Mouse (Mus musculus) midbrain, embryonic 11.5 days (tissue): Measurements from ENCODE around the gene B430218F22Rik. TPM values are rescaled to one million over a fixed set of nuclear protein-coding genes. Genes with fewer than 3 reads are reported as not detected.
"Not testable (repeated sequence)": the region's sequence is repeated elsewhere in the genome, so short reads cannot be mapped to it uniquely, and the experiment has no call there.

Experiments
- ATAC-seq: fragments of 200-750 bp; cut with Nextera tagmentation; 2 replicates; pipeline ENCODE4 v1.8.0; 2017; ENCODE audit warnings: moderate TSS enrichment, moderate library complexity; ENCODE audit not compliant: low FRiP score
- DNase-seq: peaks from one replicate; pipeline ENCODE4 v3.0.0; 2015; ENCODE audit warnings: low spot score; ENCODE audit errors: missing footprints
- H3K27ac ChIP-seq: fragments of 300-500 bp; sonication (generic); 2 replicates; pipeline ENCODE4 v1.5.1; 2014; ENCODE audit warnings: low read depth, low read length
- H3K27me3 ChIP-seq: fragments of 300-500 bp; sonication (generic); 2 replicates; pipeline ENCODE4 v1.6.1; 2014; ENCODE audit warnings: mild to moderate bottlenecking, low read length, moderate library complexity, mixed read lengths; ENCODE audit not compliant: control insufficient read depth, insufficient read depth
- H3K36me3 ChIP-seq: fragments of 300-500 bp; sonication (generic); 2 replicates; pipeline ENCODE4 v1.6.1; 2014; ENCODE audit warnings: mild to moderate bottlenecking, low read length, moderate library complexity, mixed read lengths; ENCODE audit not compliant: control insufficient read depth, insufficient read depth
- H3K4me1 ChIP-seq: fragments of 300-500 bp; sonication (generic); 2 replicates; pipeline ENCODE4 v1.6.1; 2014; ENCODE audit warnings: low read length; ENCODE audit not compliant: control insufficient read depth, insufficient read depth
- H3K4me2 ChIP-seq: fragments of 300-500 bp; sonication (generic); 2 replicates; pipeline ENCODE4 v1.6.1; 2014; ENCODE audit warnings: mild to moderate bottlenecking, moderate library complexity
- H3K4me3 ChIP-seq: fragments of 300-500 bp; sonication (generic); 2 replicates; pipeline ENCODE4 v1.5.1; 2014; ENCODE audit warnings: low read depth, low read length
- H3K9ac ChIP-seq: fragments of 300-500 bp; sonication (generic); 2 replicates; pipeline ENCODE4 v1.6.1; 2014; ENCODE audit warnings: low read length
- H3K9me3 ChIP-seq: fragments of 300-500 bp; sonication (generic); 2 replicates; pipeline ENCODE4 v1.6.1; 2016; ENCODE audit warnings: low read length; ENCODE audit not compliant: control insufficient read depth
- WGBS: fragments of 180-500 bp; shearing (Covaris S2); extraction: QIAGEN DNeasy Blood & Tissue Kit; methylation state at CpG from one replicate; pipeline ENCODE4 v1.1.7; 2014; 5-methylcytosine and 5-hydroxymethylcytosine counted together
- polyA plus RNA-seq: library from polyadenylated mRNA; unstranded; fragments of >200 nt; fragmentation: Nextera tagmentation; extraction: Ambion mirVana; gene quantifications from 2 replicates; pipeline ENCODE4 v1.2.1, GENCODE M21; 2014

Gene B430218F22Rik
- polyA plus RNA-seq = 0.41 and 0.94 TPM in 2 replicates

GRCm38 (mm10) chr13:118386511-118387447 lies at the start of gene B430218F22Rik, which contains the start of gene Mrps30:
Gene B430218F22Rik, plus strand, starts transcription at chr13:118386630.
Gene Mrps30, minus strand, starts transcription at chr13:118387252.
- H3K27me3 ChIP-seq = no peaks in the 10 kb centered on the region
- H3K4me2 ChIP-seq = peak within 1 kb of the TSS; percentile 65
- H3K9ac ChIP-seq = peak within 1 kb of the TSS; percentile 87
- DNase-seq (peak; percentile 99), ATAC-seq (peak; percentile 98)
- under 1% methylated on average over 91 of the region's 93 CpGs for WGBS
- H3K36me3 ChIP-seq = peaks cover 9% of the 10 kb centered on the region
- H3K27ac ChIP-seq = peak within 1 kb of the TSS; percentile 51
- peak within 1 kb of the TSS; percentile 89 for H3K4me3 ChIP-seq
- peaks cover 4% of the 10 kb centered on the region; the same call in 1 of the 2 replicates for H3K4me1 ChIP-seq
- no peaks in the 10 kb centered on the region for H3K9me3 ChIP-seq

- Histone ChIP-seq H3K4me1 (no peaks in the 10 kb centered on the region), H3K27me3 (no peaks in the 10 kb centered on the region), H3K9me3 (no peaks in the 10 kb centered on the region), H3K27ac (no peak overlapping the region), H3K4me3 (no peak overlapping the region), H3K36me3 (no peaks in the 10 kb centered on the region), H3K9ac (no peak overlapping the region), H3K4me2 (no peak overlapping the region)
- 27% methylated on average over 10 of the region's 10 CpGs for WGBS
- DNase-seq (peak; percentile 90), ATAC-seq (peak; percentile 40; the same call in 1 of the 2 replicates)
These were observed 36.2 kb upstream of the B430218F22Rik start for GRCm38 (mm10) chr13:118350257-118350656.

- Histone ChIP-seq H3K27me3 (no peaks in the 10 kb centered on the region), H3K4me2 (no peak overlapping the region), H3K9ac (no peak overlapping the region), H3K27ac (no peak overlapping the region), H3K9me3 (no peaks in the 10 kb centered on the region), H3K4me1 (no peaks in the 10 kb centered on the region), H3K36me3 (no peaks in the 10 kb centered on the region), H3K4me3 (no peak overlapping the region)
- 88% methylated on average over 10 of the region's 10 CpGs for WGBS
- peak; percentile 49; the same call in 1 of the 2 replicates for ATAC-seq
- DNase-seq = no peak
These were observed 35.6 kb upstream of the B430218F22Rik start for GRCm38 (mm10) chr13:118350870-118351269.

GRCm38 (mm10) chr13:118363342-118363741 lies 23.1 kb upstream of the B430218F22Rik start:
- no peak for ATAC-seq
- WGBS = 85% methylated on average over 6 of the region's 6 CpGs
- Histone ChIP-seq H3K27ac (no peak overlapping the region), H3K36me3 (no peaks in the 10 kb centered on the region), H3K4me2 (no peak overlapping the region), H3K4me3 (no peak overlapping the region), H3K4me1 (no peaks in the 10 kb centered on the region), H3K9ac (no peak overlapping the region), H3K9me3 (no peaks in the 10 kb centered on the region), H3K27me3 (no peaks in the 10 kb centered on the region)
- no peak for DNase-seq

GRCm38 (mm10) chr13:118365774-118366173 lies 20.7 kb upstream of the B430218F22Rik start:
- Histone ChIP-seq H3K27ac (no peak overlapping the region), H3K4me1 (no peaks in the 10 kb centered on the region), H3K36me3 (no peaks in the 10 kb centered on the region), H3K4me2 (no peak overlapping the region), H3K27me3 (no peaks in the 10 kb centered on the region), H3K9ac (no peak overlapping the region), H3K4me3 (no peak overlapping the region), H3K9me3 (no peaks in the 10 kb centered on the region)
- DNase-seq (no peak), ATAC-seq (no peak)
- WGBS = 84% methylated on average over 1 of the region's 1 CpGs

- Histone ChIP-seq H3K9ac (no peak overlapping the region), H3K4me3 (no peak overlapping the region), H3K27ac (no peak overlapping the region), H3K9me3 (no peaks in the 10 kb centered on the region), H3K36me3 (no peaks in the 10 kb centered on the region), H3K4me2 (no peak overlapping the region), H3K4me1 (no peaks in the 10 kb centered on the region), H3K27me3 (no peaks in the 10 kb centered on the region)
- ATAC-seq (no peak), DNase-seq (no peak)
- WGBS = 89% methylated on average over 4 of the region's 4 CpGs
These were observed 13.6 kb upstream of the B430218F22Rik start for GRCm38 (mm10) chr13:118372871-118373270.

GRCm38 (mm10) chr13:118379155-118379554 lies 7.3 kb upstream of the B430218F22Rik start:
- Histone ChIP-seq H3K9ac (no peak overlapping the region), H3K27me3 (no peaks in the 10 kb centered on the region), H3K27ac (no peak overlapping the region), H3K4me1 (no peaks in the 10 kb centered on the region), H3K4me3 (no peak overlapping the region), H3K36me3 (peaks cover 9% of the 10 kb centered on the region), H3K4me2 (no peak overlapping the region), H3K9me3 (no peaks in the 10 kb centered on the region)
- ATAC-seq = no peak
- 81% methylated on average over 1 of the region's 1 CpGs for WGBS
- DNase-seq = peak; percentile 97

- no peak overlapping the region for H3K4me2 ChIP-seq
- H3K9me3 ChIP-seq = no peaks in the 10 kb centered on the region
- H3K4me1 ChIP-seq = no peaks in the 10 kb centered on the region
- WGBS = 81% methylated on average over 10 of the region's 10 CpGs
- H3K36me3 ChIP-seq = peaks cover 9% of the 10 kb centered on the region
- H3K27me3 ChIP-seq = no peaks in the 10 kb centered on the region
- no peak overlapping the region for H3K27ac ChIP-seq
- ATAC-seq = no peak
- H3K4me3 ChIP-seq = no peak overlapping the region
- DNase-seq = no peak
- H3K9ac ChIP-seq = no peak overlapping the region
These were observed 6.0 kb upstream of the B430218F22Rik start for GRCm38 (mm10) chr13:118380381-118380780.

- not testable (repeated sequence) for H3K27me3 ChIP-seq, H3K9me3 ChIP-seq, H3K4me1 ChIP-seq, H3K27ac ChIP-seq, H3K36me3 ChIP-seq, H3K9ac ChIP-seq, DNase-seq
- peak; percentile 78 for ATAC-seq
- Histone ChIP-seq H3K4me2 (peak overlapping the region; percentile 27; the same call in 1 of the 2 replicates), H3K4me3 (peak overlapping the region; percentile 89)
- WGBS = 14% methylated on average over 10 of the region's 10 CpGs
These were observed 995 bp downstream of the B430218F22Rik start for GRCm38 (mm10) chr13:118387448-118387801.
